Mouse (Mus musculus) ES-E14 (cell line): ENCODE measurements around the gene Nckap1.

Experiments used
- CHD2 ChIP-seq: IDR thresholded peaks from 2 replicates; pipeline ENCODE4 v1.6.1; 2014; ENCODE audit warnings: mild to moderate bottlenecking, low read depth, low read length, inconsistent platforms
- MAFK ChIP-seq: IDR thresholded peaks from 2 replicates; pipeline ENCODE4 v1.6.1; 2014; ENCODE audit warnings: mild to moderate bottlenecking, low read depth, low read length, inconsistent platforms; ENCODE audit not compliant: insufficient read depth
- ZC3H11A ChIP-seq: IDR thresholded peaks from 2 replicates; pipeline ENCODE4 v1.6.1; 2012; ENCODE audit warnings: low read depth, mild to moderate bottlenecking, inconsistent platforms, low read length, borderline replicate concordance
- ZNF384 ChIP-seq: IDR thresholded peaks from 2 replicates; pipeline ENCODE4 v1.6.1; 2012; ENCODE audit warnings: low read depth, low read length, inconsistent platforms

- TF ChIP-seq CHD2: no peak
- no peak for TF ChIP-seq ZNF384
- TF ChIP-seq MAFK: no peak
- no peak for TF ChIP-seq ZC3H11A
These were observed 15.8 kb upstream of the Nckap1 start for GRCm38 (mm10) chr2:80596960-80597359.
